ENCODE assay signal across 16 mouse cellular contexts in the genomic region with DNA sequence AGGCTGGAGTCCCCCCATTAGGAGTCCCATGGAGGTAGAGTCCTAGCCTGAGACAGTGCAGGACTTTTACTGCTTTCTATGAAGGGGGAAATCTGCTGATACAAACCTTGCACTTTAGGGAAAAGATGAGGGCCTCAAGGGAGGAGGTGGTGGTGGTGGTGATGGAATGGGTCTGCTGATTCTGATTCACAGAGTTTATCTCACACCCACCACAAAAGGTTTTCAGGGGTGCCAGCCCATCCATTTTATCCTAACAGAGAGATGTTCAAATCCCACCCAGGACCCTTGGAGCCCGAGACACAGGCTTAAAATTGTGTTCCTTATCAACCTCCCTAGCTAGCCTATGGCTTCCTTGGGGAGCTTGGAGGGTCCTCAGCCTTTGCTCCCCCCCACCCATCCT. TPM values are rescaled to one million over a fixed set of nuclear protein-coding genes. Genes with fewer than 3 reads are reported as not detected.
DNase-seq lines count a peak whose midpoint lies in the region; ATAC-seq and TF ChIP-seq lines count a peak whose summit lies in the region.
"Had no signal": no experiment of that assay in that cellular context is flagged by ENCODE, and none has a peak within 500 bp of the region (broad histone marks: within the 10 kb centered on the region; RNA-seq: fewer than 3 reads in every experiment).

No protein-coding gene starts in this region.

- no peak for ATAC-seq in forebrain, embryonic 11.5 days (replicated peaks; ENCODE audit: low FRiP score)
- no peak for ATAC-seq in hindbrain, embryonic 14.5 days (ENCODE audit: low FRiP score)
- ATAC-seq in midbrain, postnatal 0 days (ENCODE audit: low FRiP score) = no peak
- ATAC-seq in frontal cortex, adult (ENCODE audit: low TSS enrichment) = no peak

- DNase-seq in embryo, embryonic 10.5 days (ENCODE audit: low spot score) = peak; percentile 12
- DNase-seq in embryo, embryonic 11 days = no peak
- DNase-seq in forebrain, embryonic 11.5 days (ENCODE audit: low spot score) = no peak
- no peak for DNase-seq in hindbrain, embryonic 14.5 days (ENCODE audit: low spot score)
- DNase-seq in midbrain, postnatal 0 days (ENCODE audit: low spot score) = no peak
- no peak for DNase-seq in adrenal gland, postnatal 14 days
- no peak for DNase-seq in kidney, postnatal 10 days
- DNase-seq: adrenal gland, postnatal 36 days; heart, adult 2 months; kidney, adult 9 months; layer of hippocampus, adult 9-11 months; left cerebral cortex, postnatal 4 days; liver, embryonic 13.5 days; thymus, postnatal 14 days had no signal

- peak overlapping the region; percentile 76 for H3K4me3 ChIP-seq in forebrain, embryonic 11.5 days (ENCODE audit: low read depth, low read length)
- peak overlapping the region; percentile 88 for H3K4me3 ChIP-seq in hindbrain, embryonic 14.5 days (replicated peaks; ENCODE audit: low read length)
- H3K4me3 ChIP-seq in midbrain, postnatal 0 days (ENCODE audit: low read depth, low read length) = peak overlapping the region; percentile 78
- H3K4me3 ChIP-seq: heart, adult 2 months; liver, embryonic 13.5 days had no signal

- H3K27me3 ChIP-seq in forebrain, embryonic 11.5 days (ENCODE audit: control insufficient read depth, insufficient read depth, low read length) = peaks cover 18% of the 10 kb centered on the region
- 0 out of 2 replicates have a peak, but pooled peaks cover 5% of the 10 kb centered on the region for H3K27me3 ChIP-seq in hindbrain, embryonic 14.5 days (ENCODE audit: control insufficient read depth, insufficient read depth, low read length)
- peaks cover 19% of the 10 kb centered on the region for H3K27me3 ChIP-seq in midbrain, postnatal 0 days (ENCODE audit: insufficient read depth, low read length)

- no peak for TF ChIP-seq CTCF in midbrain, postnatal 0 days (IDR thresholded peaks at IDR 0.05)

- H3K9me3 ChIP-seq in forebrain, embryonic 11.5 days (ENCODE audit: control insufficient read depth, low read length) = no peaks in the 10 kb centered on the region
- no peaks in the 10 kb centered on the region for H3K9me3 ChIP-seq in hindbrain, embryonic 14.5 days (ENCODE audit: control insufficient read depth, low read length)
- no peaks in the 10 kb centered on the region for H3K9me3 ChIP-seq in midbrain, postnatal 0 days (ENCODE audit: low read length)
- H3K9me3 ChIP-seq: embryonic facial prominence, embryonic 13.5 days; liver, embryonic 13.5 days had no signal

- H3K4me1 ChIP-seq in forebrain, embryonic 11.5 days (replicated peaks; ENCODE audit: control insufficient read depth, insufficient read depth, low read length) = peaks cover 17% of the 10 kb centered on the region
- peaks cover 39% of the 10 kb centered on the region for H3K4me1 ChIP-seq in hindbrain, embryonic 14.5 days (replicated peaks; ENCODE audit: control insufficient read depth, insufficient read depth, low read length)
- H3K4me1 ChIP-seq in midbrain, postnatal 0 days (ENCODE audit: insufficient read depth, low read length) = peaks cover 5% of the 10 kb centered on the region; the same call in 1 of the 2 replicates

- H3K9ac ChIP-seq in forebrain, embryonic 11.5 days (ENCODE audit: low read length) = peak overlapping the region; percentile 98
- H3K9ac ChIP-seq in hindbrain, embryonic 14.5 days = peak overlapping the region; percentile 99
- H3K9ac ChIP-seq in midbrain, postnatal 0 days (replicated peaks; ENCODE audit: low read length, poor library complexity, severe bottlenecking) = peak overlapping the region; percentile 96
- H3K9ac ChIP-seq: embryonic facial prominence, embryonic 13.5 days; liver, embryonic 13.5 days had no signal

- WGBS in forebrain, embryonic 11.5 days = 7% methylated on average over 1 of the region's 1 CpGs
- WGBS in hindbrain, embryonic 14.5 days = 10% methylated on average over 1 of the region's 1 CpGs
- 36% methylated on average over 1 of the region's 1 CpGs for WGBS in midbrain, postnatal 0 days

- H3K4me2 ChIP-seq in forebrain, embryonic 11.5 days (ENCODE audit: low read depth, low read length, severe bottlenecking) = peak overlapping the region; percentile 72
- H3K4me2 ChIP-seq in hindbrain, embryonic 14.5 days (replicated peaks) = peak overlapping the region; percentile 91
- peak overlapping the region; percentile 90 for H3K4me2 ChIP-seq in midbrain, postnatal 0 days (ENCODE audit: low read depth, low read length, poor library complexity, severe bottlenecking)
- H3K4me2 ChIP-seq: liver, embryonic 13.5 days had no signal

- peak overlapping the region; percentile 99 for H3K27ac ChIP-seq in forebrain, embryonic 11.5 days (ENCODE audit: low read depth, low read length)
- peak overlapping the region; percentile 99 for H3K27ac ChIP-seq in hindbrain, embryonic 14.5 days
- peak overlapping the region; percentile 85 for H3K27ac ChIP-seq in midbrain, postnatal 0 days (ENCODE audit: low read depth, low read length)
- H3K27ac ChIP-seq: embryonic facial prominence, embryonic 13.5 days; heart, adult 2 months; liver, embryonic 13.5 days had no signal

- peaks cover 4% of the 10 kb centered on the region; the same call in 1 of the 2 replicates for H3K36me3 ChIP-seq in forebrain, embryonic 11.5 days (ENCODE audit: control insufficient read depth, insufficient read depth, low read length)
- H3K36me3 ChIP-seq in hindbrain, embryonic 14.5 days (replicated peaks; ENCODE audit: control insufficient read depth, insufficient read depth) = peaks cover 33% of the 10 kb centered on the region; the same call in 1 of the 2 replicates
- 0 out of 2 replicates have a peak, but pooled peaks cover 2% of the 10 kb centered on the region for H3K36me3 ChIP-seq in midbrain, postnatal 0 days (ENCODE audit: insufficient read depth, low read length)
- H3K36me3 ChIP-seq: embryonic facial prominence, embryonic 13.5 days; liver, embryonic 13.5 days had no signal

RNA-seq across cellular contexts. Expression of a gene that starts 41.6 kb away (rescaled TPM):
- polyA plus RNA-seq in forebrain, embryonic 11.5 days (2014; fragmentation: Nextera tagmentation; extraction: Ambion mirVana) = 48.2 and 48.5 TPM in 2 replicates
- 26.3 and 28.9 TPM in 2 replicates for polyA plus RNA-seq in hindbrain, embryonic 14.5 days (2014; fragmentation: Nextera tagmentation; extraction: Ambion mirVana)
- 46.5 and 49.4 TPM in 2 replicates for total RNA-seq in midbrain, postnatal 0 days (2014; rRNA removed)
- polyA plus RNA-seq in midbrain, postnatal 0 days (2015; fragmentation: Nextera tagmentation; extraction: Ambion mirVana) = 16.9 and 18.6 TPM in 2 replicates
- total RNA-seq in adrenal gland, postnatal 14 days (2021) = 71.1 and 79.2 TPM in 2 replicates
